Mouse (Mus musculus) heart, postnatal 14 days (tissue): ENCODE measurements at regions not wholly inside any gene's neighbourhood (a gene's known extent, or its start where the extent isn't known, plus 50 kb on each side); places are given as distances from the start of the nearest gene placed in this dataset.

Source experiments
- DNase-seq, 2 experiments: peaks; one replicate each; pipeline ENCODE4 v3.0.0; 2021 to 2022
- intact Hi-C: fragments of 180-260 bp; cut with DNase I; formaldehyde crosslinking; loops from one replicate; pipeline ENCODE4 v1.15.1; 2025

DNA sequence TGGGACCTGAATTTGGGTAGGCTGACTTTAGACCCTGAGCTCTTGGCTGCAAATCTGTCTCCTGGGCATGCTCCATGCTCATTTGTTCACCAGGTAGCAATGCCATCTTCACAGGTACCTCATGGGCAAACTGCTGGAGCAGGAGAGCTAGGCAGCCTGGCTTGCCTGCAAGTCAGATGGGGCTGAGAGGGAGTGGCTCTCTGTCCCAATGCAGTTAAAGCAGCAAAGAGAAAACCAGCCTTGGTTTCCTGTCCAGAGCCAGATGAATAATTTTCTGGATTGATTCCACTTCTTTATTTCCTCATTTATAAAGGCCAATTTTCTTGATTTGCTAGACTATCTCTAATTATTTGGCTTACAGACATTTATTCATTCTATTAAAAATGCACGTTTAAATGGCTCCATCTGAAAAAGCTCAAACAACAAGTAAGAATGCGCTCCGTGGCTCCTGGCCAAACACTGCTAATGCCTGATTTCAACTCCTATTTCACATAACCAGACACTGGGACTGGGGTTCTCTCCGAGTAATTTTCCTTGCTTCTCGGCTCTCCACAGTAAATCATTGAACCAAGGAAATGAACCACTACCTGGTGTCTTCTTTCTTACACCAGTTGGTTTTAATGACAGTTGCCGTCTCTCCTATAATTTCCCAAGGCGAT lies 60.5 kb downstream of the Rsl24d1 start:
- intact Hi-C loops = no loop called here
- peak; percentile 17 to 36 for DNase-seq

DNA sequence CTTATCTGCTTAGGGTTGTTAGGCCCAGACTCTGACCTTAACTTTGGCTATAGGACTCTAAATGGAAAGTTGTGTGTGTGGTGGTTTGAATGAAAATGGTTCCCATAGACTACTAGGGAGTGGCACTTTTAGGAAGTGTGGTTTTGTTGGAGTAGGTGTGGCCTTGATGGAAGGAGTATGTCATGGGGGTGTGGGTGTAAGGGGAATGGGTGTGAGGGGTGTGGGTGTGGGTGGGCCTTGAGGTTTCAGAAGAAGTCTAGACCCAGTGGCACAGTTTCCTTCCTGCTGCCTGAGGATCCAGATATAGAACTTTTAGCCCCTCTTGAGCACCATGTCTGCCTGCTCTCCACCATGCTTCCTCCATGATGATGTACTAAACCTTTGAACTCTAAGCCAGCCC lies 63.4 kb downstream of the Rsl24d1 start:
- DNase-seq = no peak
- intact Hi-C loops = no loop called here

DNA sequence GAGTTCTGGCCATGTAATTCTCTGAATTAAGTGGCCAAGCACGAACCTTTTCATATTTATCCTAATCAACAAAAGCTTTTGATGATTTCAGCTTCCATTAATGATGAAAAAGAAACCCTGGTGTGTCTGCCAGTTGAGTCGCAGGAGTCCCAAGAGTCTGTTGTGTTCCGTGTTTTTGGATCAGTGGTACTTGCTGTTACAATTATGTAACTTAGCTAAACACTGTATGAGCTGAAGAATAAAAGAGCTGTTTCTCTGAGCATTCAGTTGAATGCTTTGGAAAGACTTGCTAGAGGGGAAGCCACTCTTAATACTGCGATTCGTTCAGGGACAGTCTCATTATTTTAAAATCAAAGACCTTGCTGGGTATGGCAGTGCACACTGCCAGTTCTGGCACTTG lies 70.1 kb downstream of the Rsl24d1 start:
- DNase-seq = no peak
- intact Hi-C loops = no loop called here

DNA sequence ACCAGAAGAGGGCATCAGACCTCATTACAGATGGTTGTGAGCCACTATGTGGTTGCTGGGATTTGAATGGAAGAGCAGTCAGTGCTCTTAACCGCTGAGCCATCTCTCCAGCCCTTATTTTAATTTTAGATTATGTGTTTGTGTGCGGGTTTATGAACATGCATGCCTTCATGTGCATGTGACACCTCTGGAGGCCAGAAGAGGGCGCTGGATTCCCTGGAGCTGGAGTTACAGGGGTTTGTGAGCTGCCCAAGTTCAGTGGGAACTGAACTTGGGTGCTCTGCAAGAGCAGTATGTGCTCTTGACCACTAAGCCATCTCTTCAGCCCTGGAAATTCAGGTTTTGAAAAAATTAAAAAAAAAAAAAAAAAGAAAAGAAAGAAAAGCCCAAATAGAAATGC lies 71.7 kb downstream of the Rsl24d1 start:
- intact Hi-C loops = no loop called here
- DNase-seq = no peak

DNA sequence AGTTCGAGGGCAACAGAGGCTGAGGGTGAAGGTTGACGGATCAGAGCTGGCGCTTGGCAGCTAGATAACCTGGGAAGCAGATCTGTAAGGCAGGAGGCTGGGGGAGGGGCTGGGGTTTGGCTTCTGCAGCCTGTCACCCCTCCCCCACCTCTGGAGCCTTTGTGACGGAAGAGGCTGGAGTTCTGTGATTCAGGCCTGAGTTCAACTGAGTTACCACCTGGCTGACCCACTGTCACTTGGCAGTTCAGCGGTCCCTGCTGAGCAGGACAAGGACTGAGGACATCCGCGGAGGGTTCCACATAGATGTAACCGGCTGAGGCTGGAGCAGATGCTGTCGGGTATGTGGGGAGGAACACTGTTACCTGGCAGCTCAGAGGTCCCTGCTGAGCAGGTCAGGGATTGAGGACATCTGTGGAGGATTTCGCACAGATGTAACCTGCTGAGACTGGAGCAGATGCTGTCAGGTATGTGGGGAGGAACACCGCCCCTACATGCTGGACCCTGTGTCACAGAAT lies 79.1 kb downstream of the Rsl24d1 start:
- no peak for DNase-seq
- intact Hi-C loops = no loop called here

DNA sequence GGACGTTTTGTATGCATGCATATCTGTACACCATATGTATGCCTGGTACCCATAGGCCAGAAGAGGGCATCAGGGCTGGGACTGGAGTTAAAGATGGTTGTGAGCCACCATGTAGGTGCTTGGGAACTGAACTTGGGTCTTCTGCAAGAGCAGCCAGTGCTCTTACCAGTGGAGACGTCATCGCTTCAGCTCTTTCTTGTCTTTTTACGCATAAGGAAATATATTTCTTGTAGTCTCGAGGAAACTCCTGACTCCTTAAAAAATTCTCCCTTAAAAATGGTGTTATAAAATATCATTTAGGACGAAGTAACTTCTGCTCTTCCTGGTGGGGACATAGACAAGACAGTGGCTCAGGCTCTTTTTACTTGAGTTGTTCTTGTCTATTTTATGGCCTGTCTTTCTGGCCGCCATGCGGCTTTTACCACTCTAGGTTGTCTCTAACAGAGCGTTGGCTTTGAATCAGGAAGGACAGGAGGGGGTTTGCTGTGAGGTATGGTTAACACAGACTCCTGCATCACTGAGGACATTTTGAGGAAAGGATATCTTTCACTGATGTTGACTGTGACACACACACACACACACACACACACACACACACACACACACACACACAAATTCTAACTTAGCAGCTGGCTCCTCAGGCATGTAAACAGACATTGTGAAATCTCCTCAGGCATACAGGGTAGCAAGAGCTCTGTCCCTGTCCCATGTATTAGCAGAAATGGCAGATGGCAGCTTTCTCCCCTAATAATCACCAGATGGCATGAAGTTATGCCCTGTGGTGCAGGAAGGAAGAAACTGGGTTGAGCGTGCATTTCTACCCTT lies 85.2 kb downstream of the Rsl24d1 start:
- no peak for DNase-seq
- intact Hi-C loops = no loop called here

DNA sequence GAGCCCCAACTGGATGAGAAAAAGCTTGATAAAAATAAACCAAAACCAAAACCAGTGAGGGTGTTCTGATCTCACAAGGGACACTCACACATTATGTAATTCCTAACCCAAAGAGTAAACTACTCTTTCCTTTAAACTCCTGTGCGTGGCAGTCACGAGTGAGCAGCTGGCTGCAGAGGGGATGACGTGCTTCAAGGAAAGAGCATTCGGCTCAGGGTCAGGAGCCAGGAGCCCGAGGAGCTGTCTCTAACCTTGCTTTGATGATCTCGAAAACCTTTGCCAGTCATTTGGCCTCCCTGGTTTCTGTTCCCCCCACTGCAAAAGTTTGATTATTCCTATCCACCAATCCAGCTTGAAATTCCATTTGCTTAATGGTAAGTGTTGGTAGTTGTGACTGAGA lies 109.9 kb downstream of the Rsl24d1 start:
- intact Hi-C loops = no loop called here
- no peak for DNase-seq

DNA sequence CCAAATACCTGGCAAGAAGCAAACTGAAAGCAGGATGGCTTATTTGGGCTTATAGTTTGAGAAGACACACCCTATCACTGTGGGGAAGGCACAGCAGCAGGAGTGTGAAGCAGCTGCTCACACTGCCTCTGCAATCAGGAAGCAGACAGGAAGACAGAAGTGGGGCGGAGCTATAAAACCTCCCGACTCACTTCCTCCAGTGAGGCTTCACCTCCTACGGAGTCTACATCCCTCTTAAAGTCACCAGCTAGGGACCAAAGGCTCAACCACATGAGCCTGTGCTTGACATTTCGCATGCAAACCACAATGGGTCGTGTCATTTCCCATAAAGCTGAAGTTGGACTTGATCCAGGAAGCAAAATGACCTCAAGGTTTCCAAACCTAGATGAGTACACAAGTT lies 127.0 kb downstream of the Rsl24d1 start:
- intact Hi-C loops = no loop called here
- no peak for DNase-seq

DNA sequence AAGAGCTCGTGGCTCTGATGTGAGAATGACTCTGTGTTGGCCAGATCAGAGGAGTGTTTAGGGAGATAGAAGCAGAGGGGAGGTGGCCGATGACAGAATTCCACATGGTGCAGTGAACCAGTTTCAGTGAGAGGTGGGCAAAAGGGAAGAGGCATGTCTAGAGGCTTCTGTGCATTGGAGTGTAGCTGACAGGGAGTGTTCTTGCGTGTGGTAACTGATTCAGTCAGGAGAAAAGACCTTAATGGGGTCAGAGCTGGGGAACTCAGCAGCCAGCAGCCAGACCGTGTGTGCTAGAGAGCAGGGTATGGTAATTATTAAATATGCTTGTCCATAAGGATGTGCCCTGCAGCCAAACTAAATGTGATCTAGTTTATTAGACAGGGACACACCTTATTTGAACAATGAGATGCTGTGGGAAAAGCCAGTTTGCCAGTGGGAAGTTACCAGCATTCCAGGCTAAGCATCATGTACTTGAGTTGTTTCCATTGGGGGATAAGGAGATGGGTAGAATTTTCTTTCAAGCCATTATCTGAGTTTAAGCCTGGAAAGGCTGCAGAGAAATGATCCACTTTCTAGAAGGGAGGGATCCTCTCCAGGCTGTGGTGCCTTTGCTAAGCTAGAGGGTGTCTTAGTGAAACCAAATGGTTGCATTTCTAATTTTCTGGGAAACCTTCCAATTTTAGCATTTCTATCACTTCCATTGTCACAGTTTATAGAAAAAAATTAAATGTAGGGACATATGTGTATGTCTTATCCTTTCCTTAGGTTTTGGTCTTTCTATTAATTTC lies 129.5 kb downstream of the Rsl24d1 start:
- intact Hi-C loops = no loop called here
- DNase-seq = no peak

DNA sequence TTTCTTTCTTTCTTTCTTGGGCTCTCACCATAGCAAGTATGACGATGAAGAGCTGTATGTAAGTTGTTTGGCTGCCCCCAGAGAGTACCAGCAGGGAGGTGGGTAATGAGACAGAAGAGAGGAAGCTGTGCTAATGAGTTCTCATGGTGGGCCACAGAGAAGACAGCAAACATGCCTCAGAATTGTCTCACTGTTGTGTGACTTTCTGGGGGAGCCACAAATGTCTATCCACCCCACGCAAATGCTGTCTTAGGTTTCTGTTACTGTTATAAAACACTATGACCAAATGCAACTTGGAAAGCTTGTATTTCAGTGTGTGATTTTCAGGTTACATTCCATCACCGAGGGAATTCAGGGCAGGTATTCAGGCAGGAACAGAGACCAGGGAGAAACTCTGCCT lies 131.0 kb downstream of the Rsl24d1 start:
- intact Hi-C loops = no loop called here
- no peak for DNase-seq

DNA sequence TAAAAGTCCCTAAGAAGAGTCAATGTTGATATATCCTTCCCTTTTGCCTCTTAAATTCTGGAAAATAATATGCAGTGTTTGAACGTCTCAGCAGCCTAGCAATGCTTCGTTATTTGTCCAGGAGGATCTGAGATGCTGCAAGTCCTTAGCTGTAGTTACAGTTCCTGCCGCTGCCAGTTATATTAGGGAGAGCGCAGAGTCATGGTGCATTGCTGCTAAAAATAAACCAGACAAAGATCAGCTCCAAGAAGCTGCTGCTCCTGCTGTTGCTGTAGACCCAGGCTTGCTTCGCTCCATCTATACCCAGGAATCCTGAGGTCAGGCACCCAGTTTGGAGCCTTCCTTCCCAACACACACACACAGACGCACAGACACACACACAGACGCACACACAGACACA lies 132.3 kb downstream of the Rsl24d1 start:
- intact Hi-C loops = no loop called here
- peak in 1 of 2 experiments; percentile 7 for DNase-seq

DNA sequence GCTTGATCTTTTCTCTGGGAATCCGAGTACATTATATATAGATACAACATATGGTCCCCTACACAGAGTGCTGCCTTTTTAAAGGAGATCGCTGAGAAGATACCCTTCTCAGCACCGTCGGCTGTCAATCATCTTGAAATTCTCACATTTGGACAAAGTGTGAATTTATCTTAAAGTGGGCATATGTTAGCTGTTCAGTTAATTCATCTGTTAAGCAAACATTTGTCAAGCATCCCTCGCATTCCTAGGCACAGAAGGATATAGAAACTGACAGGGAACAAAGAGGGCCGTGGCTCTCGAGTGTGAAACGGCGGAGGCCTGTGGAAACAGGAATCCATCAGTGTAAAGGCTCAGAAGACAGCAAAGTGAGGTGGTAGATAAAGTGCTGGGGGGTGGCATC lies 144.9 kb downstream of the Rsl24d1 start:
- DNase-seq = no peak
- intact Hi-C loops = no loop called here

DNA sequence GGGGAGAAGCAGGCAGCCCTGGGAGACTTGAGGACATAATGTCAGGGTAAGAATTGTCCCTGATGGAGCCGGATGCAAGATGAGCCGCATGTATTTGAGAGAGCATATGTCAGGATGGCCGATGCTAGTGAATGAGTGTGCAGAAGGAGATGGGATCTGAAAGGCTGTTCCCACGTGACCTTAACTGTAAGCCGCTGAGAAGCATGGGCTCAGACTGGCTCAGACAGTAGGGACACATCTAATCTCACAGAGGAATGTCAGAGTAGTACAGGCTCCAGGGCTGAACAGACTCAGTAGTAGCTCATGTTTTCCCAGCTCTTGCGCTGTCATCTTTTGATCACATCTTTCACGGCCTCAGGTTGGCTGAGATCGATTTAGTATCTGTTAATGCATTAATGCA lies 145.4 kb downstream of the Rsl24d1 start:
- intact Hi-C loops = no loop called here
- no peak for DNase-seq

DNA sequence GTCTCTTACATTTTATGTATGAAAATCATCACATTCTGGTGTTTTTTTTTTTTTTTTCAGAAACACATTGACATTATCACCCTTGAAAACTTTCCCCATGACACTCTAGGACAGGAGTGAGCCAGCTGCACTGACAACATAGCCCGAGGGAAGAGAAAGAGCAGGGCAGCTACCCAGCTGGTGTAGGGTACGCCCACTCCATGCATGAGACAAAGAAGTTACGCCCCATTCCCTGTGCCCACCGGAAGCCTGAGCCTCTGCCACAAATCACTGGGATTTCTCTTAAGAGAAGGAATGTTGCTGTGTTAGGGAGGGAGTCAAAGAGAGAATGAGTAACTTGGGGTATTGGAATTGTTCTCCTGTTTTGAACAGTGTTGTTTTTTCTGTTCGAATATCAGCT lies 149.5 kb downstream of the Rsl24d1 start:
- no peak for DNase-seq
- intact Hi-C loops = no loop called here

DNA sequence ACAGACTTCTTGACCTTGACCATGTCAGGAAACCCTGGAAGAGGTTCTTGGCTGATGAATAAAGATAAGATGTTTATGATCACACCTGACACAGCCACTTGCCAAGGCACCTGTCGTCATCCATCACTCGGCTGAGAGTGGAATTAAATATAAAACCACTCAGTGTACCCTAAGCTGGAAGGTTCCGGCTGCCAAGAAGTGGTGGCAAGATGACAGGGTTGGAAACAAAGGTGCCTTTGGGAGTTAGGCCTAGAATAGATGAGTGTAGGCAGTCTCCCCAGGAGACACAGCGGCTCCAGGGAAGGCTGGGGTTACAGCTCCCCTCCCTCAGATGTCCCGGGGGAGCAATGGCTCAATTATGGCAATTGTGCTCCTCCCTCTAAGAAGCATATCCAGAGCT lies 157.0 kb downstream of the Rsl24d1 start:
- no peak for DNase-seq
- intact Hi-C loops = no loop called here

DNA sequence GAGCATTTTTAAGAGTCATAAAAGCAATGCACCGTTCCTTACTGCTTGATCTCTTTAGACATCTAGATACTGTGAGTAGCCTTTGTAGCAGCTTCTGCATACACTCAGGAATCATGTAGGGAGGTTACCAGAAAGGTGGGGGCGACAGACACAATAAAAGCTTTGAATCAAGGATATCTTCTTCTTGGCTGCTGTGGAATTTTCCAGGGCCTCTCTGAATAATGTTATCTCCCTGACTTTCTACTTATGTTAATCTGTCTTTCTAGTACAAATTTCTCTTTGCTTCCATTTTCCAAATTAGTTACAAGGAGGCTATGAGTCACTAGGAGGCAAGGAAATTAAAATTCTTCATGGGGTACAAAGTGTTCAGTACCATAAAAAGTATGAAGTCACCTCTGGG lies 159.4 kb downstream of the Rsl24d1 start:
- no peak for DNase-seq
- intact Hi-C loops = no loop called here

DNA sequence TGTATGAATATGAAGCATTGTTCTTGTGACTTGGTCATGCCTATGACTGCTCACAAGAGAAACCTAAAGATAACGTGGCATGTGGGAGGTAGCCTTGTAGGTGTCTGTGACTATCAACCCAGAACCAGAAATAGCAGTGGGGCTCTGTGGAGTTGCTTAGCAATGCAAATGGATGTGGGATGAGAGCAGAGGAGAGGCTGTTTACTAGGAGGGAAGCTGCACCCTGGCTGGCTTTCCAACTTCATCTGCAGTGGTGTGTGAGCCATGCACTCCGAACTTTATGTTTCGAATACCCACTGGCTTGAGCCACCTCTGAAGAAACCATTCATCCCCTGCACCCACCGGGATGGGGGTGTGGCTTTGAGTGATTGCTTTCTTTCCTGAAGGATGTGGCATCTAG lies 160.5 kb downstream of the Rsl24d1 start:
- no peak for DNase-seq
- intact Hi-C loops = no loop called here

DNA sequence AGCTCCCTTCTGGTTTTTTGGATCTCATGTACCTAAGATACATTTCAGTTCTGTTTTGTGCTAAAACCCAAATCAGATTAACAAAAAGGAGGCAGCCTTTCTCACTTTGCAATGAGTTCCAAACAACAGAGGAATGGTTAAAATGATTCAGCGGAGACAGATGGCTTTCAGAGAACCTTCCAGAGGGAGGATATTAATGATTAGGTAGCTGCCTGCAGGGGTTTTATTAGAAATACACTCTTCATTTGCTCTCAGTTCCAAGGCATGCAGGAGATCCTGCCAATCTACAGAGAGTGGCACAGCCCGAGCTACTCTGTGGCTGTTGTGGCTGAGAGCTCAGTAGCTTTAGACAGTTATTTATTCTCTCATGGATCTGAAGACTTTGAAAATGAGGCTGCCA lies 162.4 kb downstream of the Rsl24d1 start:
- intact Hi-C loops = no loop called here
- DNase-seq = no peak

DNA sequence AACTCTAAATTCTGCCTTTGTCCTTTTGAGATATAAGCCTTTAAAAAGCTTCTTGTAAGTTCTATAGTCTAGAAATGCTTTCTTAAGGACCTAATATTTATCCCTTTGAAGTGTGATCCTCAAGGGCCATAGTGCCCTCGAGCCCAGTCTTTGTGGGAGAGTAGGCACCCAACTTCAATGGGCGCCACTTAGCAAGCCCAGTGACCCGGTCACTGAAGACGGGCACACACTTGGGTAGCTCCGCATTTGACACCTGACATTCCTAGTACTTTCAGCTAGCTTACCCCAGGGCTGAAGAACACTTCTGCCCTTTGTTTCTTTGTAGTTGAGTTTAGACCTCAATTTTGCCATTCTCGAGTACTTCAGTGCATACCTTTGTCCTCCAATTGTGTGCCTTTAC lies 182.1 kb downstream of the Rsl24d1 start:
- intact Hi-C loops = no loop called here
- DNase-seq = no peak

DNA sequence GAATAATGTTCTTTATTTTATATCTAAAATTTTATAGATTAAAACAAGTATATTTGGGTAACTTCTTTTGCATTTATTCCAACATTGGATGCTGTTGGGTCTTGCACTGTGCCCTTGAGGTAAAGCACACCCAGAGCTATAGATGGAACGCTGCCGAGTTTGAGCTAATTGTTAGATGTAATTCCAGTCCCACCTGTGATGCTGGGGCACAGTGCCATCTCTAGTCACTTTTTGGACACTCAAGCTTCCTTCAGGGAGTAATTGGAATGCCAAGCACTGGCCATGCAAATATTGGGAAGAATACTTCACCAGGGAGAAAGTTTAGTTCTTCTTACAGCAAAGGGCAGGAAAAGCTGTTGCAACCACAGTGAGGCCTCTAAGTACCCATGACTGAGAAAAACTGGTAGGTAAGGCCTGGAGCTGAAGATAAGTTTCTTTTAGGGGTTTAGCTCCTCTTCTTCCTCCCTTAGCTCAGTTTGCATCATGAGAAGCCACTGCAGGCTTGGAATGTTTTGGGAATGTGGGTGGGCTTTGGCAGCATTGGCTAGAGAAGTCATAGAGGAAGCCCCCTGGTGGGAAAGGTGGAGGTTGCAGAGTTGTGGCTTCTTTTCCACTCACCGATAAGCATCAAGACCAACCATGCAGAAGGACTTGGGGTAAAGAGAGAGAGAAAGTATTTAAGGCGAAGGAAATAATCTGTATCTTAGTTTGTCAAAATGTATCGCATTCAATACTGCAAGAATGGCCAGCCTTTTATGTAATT lies 189.1 kb downstream of the Rsl24d1 start:
- intact Hi-C loops = no loop called here
- DNase-seq = no peak

DNA sequence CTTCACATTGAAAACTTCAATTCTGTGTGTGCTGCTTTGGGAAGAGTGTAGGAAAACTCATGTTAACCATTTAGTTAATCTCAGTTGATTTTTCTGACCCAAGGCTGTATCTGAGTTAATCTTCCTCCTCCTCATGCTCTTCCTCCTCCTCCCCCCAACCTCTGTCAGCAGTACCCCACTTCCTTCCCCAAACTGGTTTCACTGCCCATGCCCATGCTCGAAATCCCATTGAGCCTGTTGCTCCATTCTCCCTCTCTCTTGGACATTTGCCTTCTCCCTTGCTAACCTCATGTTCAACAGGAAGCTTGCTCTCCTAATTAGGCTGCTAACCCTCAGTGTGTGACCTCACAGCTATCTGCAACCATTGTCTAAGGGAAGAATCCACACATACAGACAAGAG lies 203.8 kb downstream of the Rsl24d1 start:
- intact Hi-C loops = no loop called here
- no peak for DNase-seq
